Mouse (Mus musculus) kidney, postnatal 0 days (tissue): ENCODE results near the gene Cab39l. TPM values are rescaled to one million over a fixed set of nuclear protein-coding genes. Genes with fewer than 3 reads are reported as not detected.
A peak's percentile ranks its signal among the peaks of the same experiment; 100 is the strongest.
"Not testable (repeated sequence)": the region's sequence is repeated elsewhere in the genome, so short reads cannot be mapped to it uniquely, and the experiment has no call there.

Source experiments
- ATAC-seq: fragments of 200-750 bp; cut with Nextera tagmentation; replicated peaks from 2 replicates; pipeline ENCODE4 v1.8.0; 2017; ENCODE audit warnings: low read depth, moderate number of reproducible peaks, moderate TSS enrichment, moderate library complexity; ENCODE audit not compliant: low FRiP score
- DNase-seq: peaks from one replicate; pipeline ENCODE4 v3.0.0-alpha.2; 2016; ENCODE audit warnings: low spot score
- H3K27ac ChIP-seq: fragments of 300-500 bp; sonication (generic); 2 replicates; pipeline ENCODE4 v1.5.1; 2014; ENCODE audit warnings: mild to moderate bottlenecking
- H3K27me3 ChIP-seq: fragments of 300-500 bp; sonication (generic); 2 replicates; pipeline ENCODE4 v1.6.1; 2014; ENCODE audit warnings: low read length, mixed read lengths; ENCODE audit not compliant: insufficient read depth
- H3K36me3 ChIP-seq: fragments of 300-500 bp; sonication (generic); 2 replicates; pipeline ENCODE4 v1.6.1; 2014; ENCODE audit warnings: low read length, mixed read lengths; ENCODE audit not compliant: insufficient read depth
- H3K4me1 ChIP-seq: fragments of 300-500 bp; sonication (generic); replicated peaks from 2 replicates; pipeline ENCODE4 v1.6.1; 2014; ENCODE audit warnings: antibody characterized with exemption, low read length, mixed read lengths; ENCODE audit not compliant: insufficient read depth
- H3K4me2 ChIP-seq: fragments of 300-500 bp; sonication (generic); 2 replicates; pipeline ENCODE4 v1.6.1; 2014; ENCODE audit warnings: mild to moderate bottlenecking, low read length, moderate library complexity, mixed read lengths
- H3K4me3 ChIP-seq: fragments of 300-500 bp; sonication (generic); replicated peaks from 2 replicates; pipeline ENCODE4 v1.5.1; 2014; ENCODE audit warnings: low read depth, low read length
- H3K9ac ChIP-seq: fragments of 300-500 bp; sonication (generic); 2 replicates; pipeline ENCODE4 v1.6.1; 2014; ENCODE audit warnings: low read depth, low read length
- H3K9me3 ChIP-seq: fragments of 300-500 bp; sonication (generic); replicated peaks from 2 replicates; pipeline ENCODE4 v1.6.1; 2016; ENCODE audit warnings: low read length, inconsistent platforms, mixed read lengths
- CTCF ChIP-seq: IDR thresholded peaks from 2 replicates; pipeline ENCODE4 v1.5.1; 2016; ENCODE audit warnings: antibody characterized with exemption, low read depth, mild to moderate bottlenecking, moderate library complexity
- WGBS: fragments of 180-500 bp; shearing (Covaris S2); extraction: QIAGEN DNeasy Blood & Tissue Kit; methylation state at CpG from one replicate; pipeline ENCODE4 v1.1.7; 2014; 5-methylcytosine and 5-hydroxymethylcytosine counted together
- polyA plus RNA-seq: library from polyadenylated mRNA; unstranded; fragments of >200 nt; fragmentation: Nextera tagmentation; extraction: Ambion mirVana; gene quantifications from 2 replicates; pipeline ENCODE4 v1.2.1, GENCODE M21; 2015

Cab39l gene
- polyA plus RNA-seq, result 57.2 and 60.7 TPM in 2 replicates

GRCm38 (mm10) chr14:59440558-59441471 is at the start of gene Cab39l, which contains the start of gene Setdb2:
Gene Cab39l (plus strand): TSS chr14:59440972.
Gene Setdb2 (minus strand): TSS chr14:59440884.
- 0% methylated on average over 66 of the region's 66 CpGs for WGBS
- peak; percentile 96 for DNase-seq
- H3K27ac ChIP-seq, result peak within 1 kb of the TSS; percentile 81
- TF ChIP-seq CTCF, result peak; percentile 38; the same call in 1 of the 2 replicates
- H3K27me3 ChIP-seq, result no peaks in the 10 kb centered on the region
- peak within 1 kb of the TSS; percentile 86 for H3K4me3 ChIP-seq
- H3K36me3 ChIP-seq, result no peaks in the 10 kb centered on the region
- peak within 1 kb of the TSS; percentile 85 for H3K4me2 ChIP-seq
- peak; percentile 99 for ATAC-seq
- peaks cover 6% of the 10 kb centered on the region; the same call in 1 of the 2 replicates for H3K4me1 ChIP-seq
- no peaks in the 10 kb centered on the region for H3K9me3 ChIP-seq
- peak within 1 kb of the TSS; percentile 89 for H3K9ac ChIP-seq

DNA sequence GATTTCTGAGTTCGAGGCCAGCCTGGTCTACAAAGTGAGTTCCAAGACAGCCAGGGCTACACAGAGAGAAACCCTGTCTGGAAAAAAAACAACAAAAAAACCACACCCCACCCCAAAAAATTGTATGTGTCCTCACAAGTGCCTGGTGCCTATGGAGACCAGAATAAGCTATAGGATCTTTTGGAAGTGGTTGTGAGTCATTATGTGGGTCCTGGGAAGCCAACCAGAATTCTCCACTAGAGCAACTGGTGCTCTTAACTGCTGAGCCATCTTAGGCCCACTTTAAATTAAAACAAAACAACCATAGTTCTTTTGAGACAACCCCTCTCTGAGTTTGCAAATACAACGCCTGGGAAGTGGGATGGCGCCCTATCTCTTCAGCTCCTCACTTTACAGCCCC is 45.5 kb upstream of the Cab39l start, which contains the start of gene Phf11c:
Phf11c (minus strand) TSS at position 101 of the 400 bp plus-strand sequence.
- H3K4me3 ChIP-seq, result no peak within 1 kb of the TSS
- WGBS, result 93% methylated on average over 3 of the region's 3 CpGs
- no peak for ATAC-seq

DNA sequence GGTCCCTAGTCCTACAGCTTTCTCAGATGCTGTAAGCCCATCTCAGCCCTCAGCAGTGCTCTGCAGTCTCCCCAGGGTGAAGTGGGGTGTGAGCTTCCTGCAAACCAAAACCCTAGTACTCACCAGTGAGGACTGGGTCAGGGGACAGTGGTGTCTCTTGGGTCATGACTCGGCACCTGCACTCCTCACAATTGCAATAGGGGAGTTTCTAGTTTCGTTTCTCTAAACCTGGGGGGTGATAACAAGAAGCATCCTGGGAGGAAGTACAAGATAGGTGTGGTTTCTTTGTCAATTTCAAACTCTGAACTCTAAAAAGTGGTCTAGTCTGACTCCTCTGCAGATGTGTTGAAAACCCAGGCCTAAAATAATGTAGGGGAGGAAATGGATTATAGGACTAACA is 43.8 kb upstream of the Cab39l start:
- WGBS, result 70% methylated on average over 2 of the region's 2 CpGs
- H3K4me2 ChIP-seq, result no peak overlapping the region

More for the DNA sequence above, 45.5 kb upstream of the Cab39l start, which contains the start of gene Phf11c:
- Histone ChIP-seq H3K9ac (no peak within 1 kb of the TSS), H3K4me2 (no peak within 1 kb of the TSS), H3K36me3 (no peaks in the 10 kb centered on the region), H3K4me1 (no peaks in the 10 kb centered on the region), H3K27ac (no peak within 1 kb of the TSS), H3K9me3 (no peaks in the 10 kb centered on the region), H3K27me3 (no peaks in the 10 kb centered on the region)
- no peak for DNase-seq
- no peak for TF ChIP-seq CTCF

DNA sequence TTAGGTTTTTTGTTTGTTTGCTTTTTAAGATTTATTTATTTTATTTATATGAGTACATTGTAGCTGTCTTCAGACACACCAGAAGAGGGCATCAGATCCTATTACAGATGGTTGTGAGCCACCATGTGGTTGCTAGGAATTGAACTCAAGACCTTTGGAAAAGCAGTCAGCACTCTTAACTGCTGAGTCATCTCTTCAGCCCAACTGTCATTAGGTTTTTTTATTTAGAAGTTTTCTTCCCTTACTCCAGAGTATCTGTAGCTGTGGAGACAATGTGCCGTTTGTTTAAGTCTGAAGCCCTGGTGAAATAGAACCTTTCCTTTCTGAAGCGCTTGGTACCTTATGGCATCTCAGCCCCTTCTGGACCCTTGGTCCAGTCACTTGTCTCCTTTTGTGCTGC is 25.8 kb upstream of the Cab39l start:
- not testable (repeated sequence) for H3K27me3 ChIP-seq, H3K27ac ChIP-seq, ATAC-seq, H3K9ac ChIP-seq, H3K4me1 ChIP-seq, H3K4me3 ChIP-seq, H3K36me3 ChIP-seq, H3K9me3 ChIP-seq, H3K4me2 ChIP-seq, DNase-seq
- WGBS, result 97% methylated on average over 2 of the region's 2 CpGs

More for the DNA sequence above, 43.8 kb upstream of the Cab39l start:
- Histone ChIP-seq H3K36me3 (no peaks in the 10 kb centered on the region), H3K9me3 (no peaks in the 10 kb centered on the region), H3K27me3 (no peaks in the 10 kb centered on the region), H3K4me3 (no peak overlapping the region), H3K27ac (no peak overlapping the region), H3K9ac (no peak overlapping the region), H3K4me1 (no peaks in the 10 kb centered on the region)
- no peak for TF ChIP-seq CTCF
- DNase-seq (no peak), ATAC-seq (no peak)

DNA sequence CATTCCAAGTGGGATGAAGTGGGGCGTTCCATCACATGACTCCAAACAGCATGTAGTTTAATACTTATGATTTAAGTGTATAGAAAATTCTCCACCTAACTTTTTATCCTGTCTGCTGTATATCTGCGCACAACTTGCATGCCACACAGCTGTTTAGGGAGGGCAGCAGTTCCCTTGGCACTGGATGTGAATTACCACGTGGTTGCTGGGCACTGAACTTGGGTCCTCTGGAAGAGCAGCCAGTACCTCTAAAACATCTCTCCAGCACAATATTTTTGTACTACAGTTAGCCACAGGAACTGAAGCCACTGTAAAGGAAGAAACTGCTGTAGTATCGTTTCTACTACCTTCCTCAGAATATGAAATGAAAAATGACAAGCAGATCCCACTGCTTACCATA is 22.6 kb upstream of the Cab39l start:
- DNase-seq (no peak), ATAC-seq (no peak)
- H3K27me3 ChIP-seq, result no peaks in the 10 kb centered on the region
- no peaks in the 10 kb centered on the region for H3K4me1 ChIP-seq
- WGBS, result 91% methylated on average over 4 of the region's 4 CpGs
- H3K9ac ChIP-seq, result no peak overlapping the region
- no peak overlapping the region for H3K27ac ChIP-seq
- no peaks in the 10 kb centered on the region for H3K36me3 ChIP-seq
- H3K4me3 ChIP-seq, result no peak overlapping the region
- no peak overlapping the region for H3K4me2 ChIP-seq
- no peak for TF ChIP-seq CTCF
- H3K9me3 ChIP-seq, result no peaks in the 10 kb centered on the region

DNA sequence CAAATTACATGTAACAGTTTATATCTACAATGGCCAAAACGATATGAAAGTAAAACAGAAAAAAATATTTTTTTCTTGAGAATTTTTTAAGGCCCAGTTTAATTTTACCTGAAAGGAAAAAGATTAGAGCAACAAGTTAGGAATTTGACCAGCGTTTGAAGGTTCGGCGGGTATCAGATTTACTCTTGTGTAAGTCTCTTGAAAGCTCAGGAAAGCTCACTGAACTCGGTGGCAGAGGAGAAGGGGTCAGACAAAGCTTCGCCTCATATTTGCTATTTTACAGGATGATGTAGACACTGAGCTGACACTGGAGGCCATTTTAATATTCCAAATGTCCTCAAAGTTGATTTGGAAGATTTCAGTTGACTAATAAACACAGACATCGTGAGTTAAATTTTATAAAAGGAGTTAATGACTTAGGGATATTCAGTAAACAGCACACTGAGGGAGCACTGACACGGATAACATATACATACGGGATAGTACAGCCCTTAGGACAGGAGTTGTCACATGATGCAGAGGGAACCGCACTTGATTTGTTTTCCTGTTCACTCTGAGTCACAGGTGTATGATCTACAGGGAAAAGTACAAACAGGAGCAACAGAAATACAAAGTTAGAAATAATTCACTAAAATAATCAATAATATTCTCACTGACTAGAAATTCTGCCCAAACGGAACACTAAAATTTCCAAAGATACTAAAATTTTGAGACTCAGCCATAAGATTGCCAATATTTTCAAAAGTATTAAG is 17.7 kb upstream of the Cab39l start:
- Histone ChIP-seq H3K36me3 (no peaks in the 10 kb centered on the region), H3K4me2 (no peak overlapping the region), H3K9ac (no peak overlapping the region), H3K4me1 (no peaks in the 10 kb centered on the region), H3K9me3 (no peaks in the 10 kb centered on the region), H3K27me3 (no peaks in the 10 kb centered on the region), H3K4me3 (no peak overlapping the region), H3K27ac (no peak overlapping the region)
- 55% methylated on average over 11 of the region's 11 CpGs for WGBS
- DNase-seq (no peak), ATAC-seq (no peak)
- no peak for TF ChIP-seq CTCF
